Mouse (Mus musculus) cerebellum, adult 8-10 months (tissue): ENCODE data around the gene Cacng7.
A peak's percentile ranks its signal among the peaks of the same experiment; 100 is the strongest.
"Not testable (repeated sequence)": the region's sequence is repeated elsewhere in the genome, so short reads cannot be mapped to it uniquely, and the experiment has no call there.

Source experiments
- DNase-seq: peaks from one replicate; pipeline ENCODE4 v3.0.0; 2022

Gene Cacng7

DNA sequence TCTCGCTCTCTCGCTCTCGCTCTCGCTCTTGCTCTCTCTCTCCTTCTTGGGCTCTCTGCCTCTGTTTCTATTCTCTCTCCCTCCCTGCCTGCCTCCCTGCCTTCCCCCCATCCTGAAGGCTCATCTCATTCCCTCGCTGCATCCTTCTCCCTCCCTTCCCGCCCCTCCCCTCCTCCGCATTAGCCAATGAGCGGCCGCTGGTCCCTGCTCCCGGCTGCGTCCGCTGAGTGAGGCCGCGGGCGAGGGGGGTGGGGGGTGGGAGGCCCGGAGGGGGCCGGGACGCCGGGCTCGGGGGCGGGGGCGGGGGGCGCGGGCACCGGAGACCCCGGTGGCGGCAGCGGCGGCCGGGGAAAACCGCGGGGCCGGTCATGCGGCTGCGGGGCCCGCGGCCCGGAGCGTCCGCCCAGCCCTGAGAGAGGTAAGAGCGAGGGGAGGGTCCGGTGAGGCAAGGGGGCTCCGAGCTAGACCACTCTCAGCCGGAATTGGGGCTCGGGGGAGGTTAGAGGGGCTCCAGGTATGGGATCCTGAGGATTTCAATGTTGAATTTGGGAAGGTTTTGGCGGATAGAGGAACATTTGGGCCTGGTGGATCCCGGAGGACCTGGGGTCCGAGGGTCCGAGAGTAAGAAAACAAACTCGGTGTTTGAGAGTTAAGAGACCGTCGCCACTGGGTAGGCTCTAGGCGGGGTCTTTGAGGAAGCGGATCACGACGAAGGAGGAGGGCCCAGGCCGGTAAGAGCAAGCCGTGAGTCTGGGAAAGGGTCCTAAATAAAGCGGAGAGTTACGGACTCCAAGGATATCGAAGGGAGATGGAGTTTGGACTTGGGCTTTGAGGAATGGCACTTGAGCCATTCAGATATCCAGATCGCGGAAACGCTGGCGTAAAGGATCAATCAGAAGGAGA lies at the start of gene Cacng7:
Gene Cacng7 (plus strand): TSS at position 337 of the 903 bp plus-strand sequence.
- peak; percentile 60 for DNase-seq

DNA sequence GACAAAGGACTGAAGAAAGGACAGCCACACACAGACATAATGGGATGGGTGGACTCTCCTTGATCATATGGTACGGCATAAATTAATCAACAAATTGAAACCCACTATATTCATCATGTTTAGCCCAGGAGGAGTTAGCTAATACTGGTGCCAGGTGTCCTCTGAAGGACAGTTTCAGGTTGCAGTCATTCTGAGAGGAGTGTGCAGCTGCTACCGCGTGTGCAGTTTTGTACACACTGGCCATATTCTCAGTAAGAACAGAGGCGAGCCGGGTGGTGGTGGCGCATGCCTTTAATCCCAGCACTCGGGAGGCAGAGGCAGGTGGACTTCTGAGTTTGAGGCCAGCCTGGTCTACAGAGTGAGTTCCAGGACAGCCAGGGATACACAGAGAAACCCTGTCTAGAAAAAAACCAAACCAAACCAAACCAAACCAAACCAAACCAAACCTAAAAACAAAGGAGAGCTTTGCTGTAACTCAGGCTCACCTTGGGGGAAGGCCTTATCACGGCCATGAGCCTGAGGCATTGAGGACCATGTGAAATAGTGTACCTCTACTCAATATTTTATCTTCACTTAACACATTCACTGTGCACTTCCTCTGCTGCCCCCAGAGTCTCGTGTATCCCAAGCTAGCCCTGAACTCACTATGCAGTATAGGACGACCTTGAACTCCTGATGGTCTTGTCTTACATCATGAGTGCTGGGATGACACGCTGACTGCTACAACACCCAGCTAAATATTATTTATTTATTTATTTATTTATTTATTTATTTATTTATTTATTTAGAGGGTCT lies 49.5 kb upstream of the Cacng7 start:
- DNase-seq, result no peak

DNA sequence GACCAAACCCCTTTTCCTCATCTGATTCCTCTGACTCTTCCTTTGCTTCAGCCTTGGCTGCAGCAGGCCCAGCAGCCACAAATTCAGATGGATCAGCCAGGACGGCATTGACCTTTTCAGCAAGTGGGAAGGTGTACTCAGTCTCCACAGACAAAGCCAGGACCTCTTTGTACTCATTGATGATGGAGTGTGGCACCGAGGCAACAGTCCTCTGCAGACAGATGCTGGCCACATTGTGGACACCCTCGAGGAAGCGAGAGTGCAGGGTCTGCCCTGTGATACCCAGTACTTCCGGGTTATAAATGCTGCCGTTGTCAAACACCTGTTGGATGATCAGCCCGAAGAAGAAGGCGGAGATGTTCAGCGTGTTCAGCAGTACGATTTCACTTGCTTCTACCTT lies 48.2 kb upstream of the Cacng7 start:
- no peak for DNase-seq

DNA sequence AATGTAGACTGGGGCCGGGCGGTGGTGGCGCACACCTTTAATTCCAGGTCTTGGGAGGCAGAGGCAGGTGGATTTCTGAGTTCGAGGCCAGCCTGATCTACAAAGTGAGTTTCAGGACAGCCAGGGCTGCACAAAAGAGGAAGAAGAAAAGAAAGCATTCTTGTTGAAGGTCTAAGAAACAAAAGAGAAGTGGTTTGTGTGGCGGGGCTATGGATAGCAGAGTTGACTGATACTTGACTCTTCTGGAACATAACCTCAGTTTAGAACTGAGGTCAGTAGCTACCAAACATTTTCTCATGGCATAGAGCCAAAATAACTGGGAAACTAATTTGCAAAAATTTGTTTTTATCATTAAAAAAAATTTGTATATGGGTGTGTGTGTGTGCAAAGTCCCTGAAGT lies 46.7 kb upstream of the Cacng7 start:
- no peak for DNase-seq

DNA sequence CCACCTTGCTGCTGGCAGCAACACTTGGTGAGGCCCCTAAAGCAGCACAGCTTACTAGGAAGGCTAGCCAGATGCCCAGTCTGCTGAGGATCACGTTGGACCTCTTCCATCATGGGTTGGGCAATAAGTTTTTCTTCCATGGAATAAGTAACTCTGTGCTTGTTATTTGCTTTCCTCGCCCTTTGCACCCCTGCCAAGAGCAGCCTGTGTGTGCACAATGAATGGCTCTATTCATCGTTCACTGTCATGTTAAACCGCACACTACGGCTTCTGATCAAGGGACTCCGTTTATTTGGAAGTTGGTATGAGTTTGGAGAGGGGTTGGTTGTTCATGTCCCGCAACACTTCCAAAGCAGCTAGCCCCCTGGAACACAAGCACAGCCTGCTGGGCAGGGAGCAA lies 45.6 kb upstream of the Cacng7 start:
- no peak for DNase-seq

DNA sequence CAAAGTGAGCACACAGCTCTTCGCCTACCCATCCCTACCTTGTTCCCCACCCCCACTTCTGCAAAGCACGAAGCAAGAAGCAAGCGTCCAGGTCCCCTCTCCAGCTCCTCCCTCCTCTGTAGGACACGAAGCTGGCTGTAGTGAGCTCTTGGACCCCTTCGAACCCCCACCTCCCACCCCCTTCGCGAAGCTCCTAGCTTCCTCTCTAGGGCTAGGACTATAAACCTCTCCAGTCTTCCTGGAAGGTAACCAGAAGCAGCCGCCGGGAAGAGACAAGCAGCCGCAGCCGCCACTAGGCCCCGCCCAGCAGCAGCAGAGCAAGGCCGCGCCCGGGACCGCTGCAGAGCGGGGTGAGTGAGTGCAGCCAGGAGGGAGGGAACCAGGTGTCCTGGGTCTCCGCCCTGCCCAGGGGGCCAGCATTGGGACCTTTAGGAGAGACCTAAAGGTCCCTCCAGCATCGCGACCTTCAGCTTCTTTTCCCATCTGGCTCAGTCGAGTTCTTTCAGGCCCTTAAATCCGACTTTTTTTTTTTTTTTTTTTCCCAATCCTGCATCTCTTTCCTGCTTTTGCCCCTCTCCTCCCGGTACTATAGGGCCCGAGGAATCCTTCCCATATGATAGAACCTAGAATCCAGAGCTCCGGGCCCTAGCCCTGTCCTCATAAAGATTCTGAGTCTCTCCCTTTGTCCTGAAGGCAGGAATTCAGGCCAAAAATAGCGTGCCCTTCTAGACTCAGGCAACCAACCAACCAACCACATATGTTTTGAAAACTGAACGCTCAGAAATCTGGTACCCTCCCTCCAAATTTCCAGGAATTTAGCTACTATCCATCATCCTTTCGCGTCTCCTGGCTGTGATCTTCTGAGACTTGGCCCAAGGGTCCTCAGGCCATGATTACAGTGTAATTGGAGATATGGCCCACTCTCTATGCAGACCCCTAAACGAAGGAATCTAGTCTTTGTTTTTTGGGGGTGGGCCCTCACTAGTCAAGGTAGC lies 43.5 kb upstream of the Cacng7 start, which contains the start of the genes Myadm and Prkcg:
Gene Myadm (plus strand): TSS at position 105 of the 995 bp plus-strand sequence.
Gene Prkcg (plus strand): TSS at position 204 of the 995 bp plus-strand sequence.
- peak; percentile 79 for DNase-seq

DNA sequence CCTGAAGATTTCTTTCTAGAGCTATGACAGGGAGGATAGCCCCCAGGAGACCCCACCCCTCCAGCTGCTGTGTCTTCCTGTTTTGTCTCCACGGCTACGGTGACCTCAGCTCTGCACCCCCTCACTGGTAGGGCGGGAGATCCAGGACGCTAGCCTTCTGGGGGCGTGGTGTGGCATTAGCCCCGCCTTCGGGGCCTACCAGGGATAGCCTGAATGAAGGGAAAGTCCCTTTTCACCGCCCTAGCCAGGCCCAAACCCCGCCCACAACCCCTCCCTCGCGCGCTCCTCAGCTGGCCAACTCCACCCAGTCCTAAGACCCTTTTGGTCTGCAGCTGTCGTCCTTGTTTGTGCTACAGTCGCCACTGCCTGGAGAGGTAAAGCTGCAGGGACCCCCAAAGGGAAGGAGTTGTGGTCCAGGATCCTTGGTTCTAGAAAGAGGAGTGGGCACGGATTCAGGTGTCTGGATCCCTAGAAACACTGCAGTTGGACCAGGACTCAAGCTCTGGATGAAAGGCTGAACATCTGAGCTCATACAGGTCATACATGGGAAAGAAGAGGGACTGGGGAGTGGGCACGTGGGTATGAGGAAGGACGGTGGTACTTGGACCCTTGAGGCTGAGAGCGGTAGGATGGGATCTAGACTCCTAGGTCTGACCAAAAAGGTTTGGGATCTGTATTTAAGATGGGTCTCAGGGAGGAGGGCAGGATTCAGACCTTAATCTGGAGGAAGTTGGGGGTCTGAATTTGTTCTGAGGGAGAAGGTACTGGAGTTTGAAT lies 42.3 kb upstream of the Cacng7 start:
- peak; percentile 84 for DNase-seq

DNA sequence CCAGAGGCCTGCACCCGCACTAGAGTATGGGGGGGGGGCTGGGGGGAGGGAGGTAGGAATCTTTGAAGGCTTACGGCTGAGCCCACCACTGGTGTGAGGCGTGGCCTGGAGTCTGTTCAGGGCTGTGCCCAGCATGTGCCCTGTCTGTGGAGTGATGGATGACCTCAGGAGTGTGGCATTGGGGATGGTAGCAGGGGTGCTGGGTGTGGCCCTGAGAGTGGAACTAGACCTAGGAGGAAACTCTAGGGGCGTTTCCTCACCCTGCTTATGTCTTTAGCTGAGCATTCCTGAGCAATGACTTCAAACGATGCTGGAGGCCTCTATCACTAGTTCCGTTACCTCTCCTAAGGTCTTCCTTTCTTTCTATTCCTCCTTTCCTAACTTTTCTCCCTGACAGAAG lies 41.6 kb upstream of the Cacng7 start:
- DNase-seq, result no peak

DNA sequence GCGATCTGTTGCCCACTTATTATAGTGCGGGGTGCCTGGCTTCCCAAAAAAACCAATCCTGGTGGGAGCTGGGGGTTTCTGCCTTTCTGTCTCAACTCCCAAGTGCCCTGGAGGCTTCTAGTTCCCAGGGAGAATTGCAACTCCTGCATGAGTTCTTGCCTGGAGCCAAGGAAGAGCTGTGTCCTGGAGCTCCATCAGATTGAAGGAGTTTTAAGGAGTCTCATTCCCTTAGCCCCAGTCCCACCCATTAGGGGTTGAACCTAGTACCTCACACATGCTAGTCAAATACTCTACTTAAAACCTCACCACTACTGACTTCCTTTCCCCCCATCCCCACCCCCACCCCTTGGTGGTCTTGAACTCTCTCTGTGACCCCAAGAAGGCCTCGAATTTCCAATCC lies 41.0 kb upstream of the Cacng7 start:
- DNase-seq, result no peak

DNA sequence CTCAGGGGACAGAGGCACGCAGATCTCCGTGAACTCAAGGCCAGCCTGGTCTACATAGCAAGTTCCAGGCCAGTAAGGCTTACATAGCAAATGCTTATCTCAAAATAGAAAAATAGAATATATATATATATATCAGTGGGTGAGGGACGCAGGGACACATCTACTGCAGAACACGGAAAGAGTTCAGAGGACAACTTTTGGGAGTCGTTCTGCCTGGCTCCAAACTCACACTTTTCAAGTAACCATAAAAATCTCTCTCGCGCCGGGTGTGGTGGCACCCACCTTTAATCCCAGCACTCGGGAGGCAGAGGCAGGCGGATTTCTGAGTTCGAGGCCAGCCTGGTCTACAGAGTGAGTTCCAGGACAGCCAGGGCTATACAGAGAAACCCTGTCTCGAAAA lies 40.5 kb upstream of the Cacng7 start:
- not testable (repeated sequence) for DNase-seq

DNA sequence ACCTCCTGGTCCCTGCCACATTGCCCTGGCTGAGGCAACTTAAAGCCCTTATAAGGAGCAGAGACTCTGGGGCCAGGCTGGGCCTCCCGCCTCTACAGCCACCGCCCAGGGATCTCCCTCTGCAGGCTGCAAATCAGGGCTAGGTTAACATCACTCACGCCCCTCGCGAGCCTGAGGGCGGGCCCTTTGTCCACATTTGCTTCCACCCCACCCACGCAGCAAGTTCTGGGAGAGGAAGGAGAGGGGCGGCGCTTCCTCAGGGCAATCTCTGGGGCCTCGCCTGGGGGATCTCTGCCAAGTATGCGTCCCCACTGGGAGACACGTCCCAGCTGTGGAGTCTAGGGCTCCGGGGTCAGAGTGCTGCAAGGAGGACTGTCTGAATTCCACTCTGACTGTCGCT lies 40.0 kb upstream of the Cacng7 start:
- DNase-seq, result no peak

DNA sequence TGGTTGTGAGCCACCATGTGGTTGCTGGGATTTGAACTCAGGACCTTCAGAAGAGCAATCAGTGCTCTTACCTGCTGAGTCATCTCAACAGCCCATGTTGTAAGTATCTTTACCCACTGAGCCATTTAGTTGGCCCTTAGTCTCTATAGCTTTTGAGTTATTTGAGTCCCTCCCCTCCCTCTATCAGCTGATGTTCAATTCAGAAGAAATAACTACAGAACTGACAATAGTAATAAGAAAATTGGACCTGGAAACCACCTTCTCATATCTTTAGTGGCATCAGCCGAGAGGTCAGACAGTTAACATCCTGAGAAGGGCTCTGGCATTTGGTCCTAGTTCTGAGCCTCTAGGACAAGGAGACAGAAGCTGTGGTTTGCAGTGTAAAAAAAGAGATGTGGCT lies 38.0 kb upstream of the Cacng7 start:
- DNase-seq, result no peak

DNA sequence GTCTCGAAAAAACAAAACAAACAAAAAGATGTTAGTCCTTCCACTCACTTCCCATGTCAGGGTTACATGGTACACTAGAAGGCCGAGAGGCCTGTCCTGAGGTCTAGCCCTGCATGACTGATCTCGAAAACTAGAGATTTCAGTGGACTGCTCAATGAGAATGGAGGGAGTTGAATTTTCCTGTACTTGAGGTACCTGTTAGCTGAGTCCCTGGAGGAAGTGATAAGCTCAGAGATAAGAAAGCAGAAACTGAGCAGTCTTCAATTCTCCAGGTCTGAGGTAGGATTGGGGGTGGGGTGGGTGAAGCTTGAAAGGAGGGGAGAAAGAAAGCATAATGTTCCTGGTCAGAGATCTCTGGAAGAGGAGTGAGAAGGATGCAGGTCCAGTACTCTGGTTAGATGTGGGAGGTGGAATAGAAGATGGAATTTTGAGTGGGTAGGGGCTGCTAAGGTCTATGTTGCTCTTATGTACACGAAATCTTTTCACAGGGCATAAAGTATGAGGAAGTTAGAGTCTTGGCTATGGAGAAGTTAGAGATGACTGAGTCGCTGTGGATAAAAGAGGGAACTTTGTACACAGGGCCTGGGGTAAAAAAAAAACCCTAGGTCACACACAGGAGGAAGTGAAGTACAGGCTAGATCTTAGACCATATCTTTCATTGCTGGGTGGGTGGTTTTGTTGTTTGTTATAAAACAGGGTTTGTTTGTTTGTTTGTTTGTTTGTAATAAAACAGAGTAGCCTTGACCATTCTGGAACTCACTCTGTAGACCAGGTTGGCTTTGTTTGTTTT lies 37.2 kb upstream of the Cacng7 start:
- no peak for DNase-seq

DNA sequence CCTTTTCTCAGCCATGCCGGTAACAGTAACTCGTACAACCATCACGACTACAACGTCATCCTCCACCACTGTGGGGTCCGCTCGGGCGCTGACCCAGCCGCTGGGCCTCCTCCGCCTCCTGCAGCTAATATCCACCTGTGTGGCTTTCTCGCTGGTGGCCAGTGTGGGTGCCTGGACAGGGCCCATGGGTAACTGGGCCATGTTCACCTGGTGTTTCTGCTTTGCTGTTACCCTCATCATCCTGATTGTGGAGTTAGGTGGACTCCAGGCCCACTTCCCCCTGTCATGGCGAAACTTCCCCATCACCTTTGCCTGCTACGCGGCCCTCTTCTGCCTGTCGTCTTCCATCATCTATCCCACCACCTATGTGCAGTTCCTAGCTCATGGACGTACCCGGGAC lies 36.0 kb upstream of the Cacng7 start:
- no peak for DNase-seq

DNA sequence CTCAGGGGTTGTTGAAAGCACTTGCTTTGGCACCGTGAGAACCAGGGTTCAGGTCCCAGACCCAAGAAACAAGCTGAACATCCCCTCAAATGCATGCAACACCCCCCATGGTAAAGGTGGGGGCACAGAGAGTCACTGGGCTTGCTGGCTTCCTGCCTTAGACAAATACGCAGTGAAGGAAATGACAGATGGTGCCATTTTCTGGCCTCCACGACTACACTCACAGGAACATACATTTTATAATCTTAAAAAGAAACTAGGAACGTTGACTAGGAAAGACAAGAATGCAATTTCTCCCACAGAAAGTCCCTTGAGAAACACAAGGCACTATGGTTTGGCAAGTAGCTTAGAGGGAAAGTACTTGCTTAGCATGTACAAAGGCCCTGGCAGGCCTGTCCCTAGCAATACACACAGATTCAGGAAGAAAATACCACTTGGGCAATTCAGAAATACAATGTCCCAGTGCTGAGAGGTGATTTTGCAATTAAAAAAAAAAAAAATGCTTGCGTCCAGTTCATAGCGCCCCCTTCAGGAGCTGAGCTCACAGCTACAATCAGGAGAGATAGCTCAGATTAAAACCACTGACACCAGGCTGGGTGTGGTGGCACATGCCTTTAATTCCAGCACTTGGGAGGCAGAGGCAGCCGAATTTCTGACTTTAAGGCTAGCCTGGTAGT lies 32.7 kb upstream of the Cacng7 start:
- no peak for DNase-seq

DNA sequence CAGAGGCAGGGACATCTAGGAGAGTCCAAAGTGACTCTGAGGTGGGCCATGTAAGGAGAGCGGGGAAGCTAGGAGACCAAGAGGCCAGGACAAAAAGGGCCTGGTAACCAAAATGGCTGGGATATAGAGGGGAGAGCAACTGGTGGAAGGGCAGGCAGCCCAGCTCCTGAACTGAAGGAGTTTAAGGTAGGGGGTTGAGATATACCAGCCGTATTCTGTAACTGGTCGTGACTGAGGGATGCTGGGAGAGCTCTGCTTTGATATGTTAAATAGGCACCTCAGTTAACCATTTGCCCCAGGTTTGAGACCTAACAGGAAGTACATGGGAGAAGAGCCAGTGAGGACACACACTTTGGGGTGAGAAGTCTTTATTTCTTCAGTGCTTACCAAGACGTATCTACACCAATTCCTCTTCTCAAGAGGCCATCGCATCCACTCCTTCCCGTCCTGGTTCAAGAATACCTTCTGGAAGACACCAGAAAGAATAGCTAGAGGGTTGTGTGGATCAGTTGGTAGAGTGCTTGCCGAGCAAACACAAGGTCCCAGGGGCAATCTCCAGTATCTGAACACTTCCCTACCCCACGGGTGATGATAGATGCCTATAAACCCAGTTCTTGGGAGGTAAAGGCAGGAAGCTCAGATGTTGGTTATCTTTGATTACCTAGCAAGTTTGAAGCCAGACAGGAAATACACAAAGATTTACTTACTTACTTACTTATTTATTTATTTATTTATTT lies 31.7 kb upstream of the Cacng7 start:
- no peak for DNase-seq

DNA sequence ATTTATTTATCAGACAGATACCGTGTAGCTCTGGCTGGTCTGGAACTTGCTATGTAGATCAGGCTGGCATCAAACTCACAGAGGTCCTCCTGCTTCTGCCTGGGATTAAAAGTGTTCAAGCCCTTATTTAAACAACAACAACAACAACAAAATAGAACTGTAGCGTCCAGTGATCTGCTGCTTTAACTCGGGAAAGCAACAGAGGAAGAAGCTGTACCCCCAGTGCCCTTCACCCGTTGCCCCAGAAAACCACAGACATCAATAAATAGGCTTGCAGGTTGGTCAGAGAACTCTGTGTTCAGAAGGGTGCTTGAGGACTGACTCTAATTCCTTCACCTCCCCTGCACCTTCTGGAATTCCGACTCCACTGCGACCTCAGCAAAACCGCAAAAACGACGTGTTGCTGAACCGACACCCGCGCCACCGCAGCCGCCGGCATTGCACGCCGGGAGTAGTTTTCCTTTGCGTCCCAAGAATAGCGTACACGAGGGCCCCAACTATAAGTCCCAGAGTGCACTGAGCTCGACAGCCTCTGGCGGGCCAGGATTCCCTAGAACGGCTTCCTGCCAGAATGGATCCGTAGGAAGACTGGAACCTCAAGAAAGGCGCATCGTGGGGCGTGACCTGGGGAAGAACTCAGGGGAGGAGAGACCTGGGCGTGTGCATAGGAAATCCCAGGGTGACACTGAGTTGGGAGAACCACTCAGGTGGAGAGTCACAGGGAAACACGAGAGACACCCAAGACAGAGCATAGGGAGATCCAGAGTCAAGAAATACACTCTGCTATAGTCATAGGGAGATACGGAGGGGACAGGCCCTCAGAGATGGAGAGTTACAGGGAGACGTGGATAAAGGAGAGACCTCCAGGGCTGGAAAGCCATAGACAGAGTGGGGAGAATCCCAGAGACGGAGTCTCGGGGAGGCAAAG lies 30.9 kb upstream of the Cacng7 start:
- no peak for DNase-seq

DNA sequence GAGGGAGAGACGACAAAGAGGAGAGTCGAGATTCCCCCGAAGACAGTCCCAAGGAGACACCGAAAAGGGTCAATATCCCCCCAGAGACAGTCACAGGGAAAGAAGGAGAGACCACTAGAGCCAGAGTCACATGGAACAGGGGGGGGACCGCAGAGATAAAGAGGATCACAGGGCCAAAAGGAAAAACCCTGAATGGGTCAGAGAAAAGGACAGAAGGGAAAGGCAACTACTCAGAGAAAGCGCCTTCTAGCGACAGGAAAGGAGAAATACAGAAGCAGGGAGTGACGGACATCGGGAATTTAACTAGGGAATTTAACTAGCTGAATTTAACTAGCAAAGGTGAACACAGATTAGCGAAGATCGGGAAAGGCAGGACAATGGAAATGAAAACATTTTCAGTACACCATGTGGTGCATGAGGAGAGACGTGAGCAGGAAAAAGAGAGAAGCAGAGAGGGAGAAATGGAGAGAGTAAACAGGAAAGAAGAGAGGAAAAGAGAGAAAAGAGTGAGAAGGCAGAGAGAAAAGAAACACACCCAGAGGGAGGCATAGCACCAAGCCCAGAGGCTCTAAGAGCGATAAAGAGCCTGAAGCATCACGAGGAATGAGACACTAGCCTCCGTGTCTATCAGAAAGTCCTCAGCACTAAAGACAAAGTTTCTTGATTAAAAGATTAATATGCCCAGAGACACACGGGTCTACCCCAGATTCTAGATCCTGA lies 30.0 kb upstream of the Cacng7 start:
- DNase-seq, result peak; percentile 33
